Mouse (Mus musculus) left cerebral cortex, postnatal 25 days (tissue): ENCODE results near the gene Gm45618. TPM values are rescaled to one million over a fixed set of nuclear protein-coding genes. Genes with fewer than 3 reads are reported as not detected.

ENCODE experiments used
- DNase-seq, 2 experiments: peaks; one replicate each; pipeline ENCODE4 v3.0.0; 2022; ENCODE audit warnings: low spot score in 2 of 2, mixed read lengths in 1 of 2
- intact Hi-C: fragments of 180-260 bp; cut with DNase I; formaldehyde crosslinking; loops from one replicate; pipeline ENCODE4 v1.15.1; 2025
- total RNA-seq, 2 experiments: library from RNA; stranded (reverse); gene quantifications; 2 replicates each; pipeline ENCODE4 v1.2.3; 2021

Gene Gm45618
- total RNA-seq, 2 experiments from 2014 or later, result not detected

DNA sequence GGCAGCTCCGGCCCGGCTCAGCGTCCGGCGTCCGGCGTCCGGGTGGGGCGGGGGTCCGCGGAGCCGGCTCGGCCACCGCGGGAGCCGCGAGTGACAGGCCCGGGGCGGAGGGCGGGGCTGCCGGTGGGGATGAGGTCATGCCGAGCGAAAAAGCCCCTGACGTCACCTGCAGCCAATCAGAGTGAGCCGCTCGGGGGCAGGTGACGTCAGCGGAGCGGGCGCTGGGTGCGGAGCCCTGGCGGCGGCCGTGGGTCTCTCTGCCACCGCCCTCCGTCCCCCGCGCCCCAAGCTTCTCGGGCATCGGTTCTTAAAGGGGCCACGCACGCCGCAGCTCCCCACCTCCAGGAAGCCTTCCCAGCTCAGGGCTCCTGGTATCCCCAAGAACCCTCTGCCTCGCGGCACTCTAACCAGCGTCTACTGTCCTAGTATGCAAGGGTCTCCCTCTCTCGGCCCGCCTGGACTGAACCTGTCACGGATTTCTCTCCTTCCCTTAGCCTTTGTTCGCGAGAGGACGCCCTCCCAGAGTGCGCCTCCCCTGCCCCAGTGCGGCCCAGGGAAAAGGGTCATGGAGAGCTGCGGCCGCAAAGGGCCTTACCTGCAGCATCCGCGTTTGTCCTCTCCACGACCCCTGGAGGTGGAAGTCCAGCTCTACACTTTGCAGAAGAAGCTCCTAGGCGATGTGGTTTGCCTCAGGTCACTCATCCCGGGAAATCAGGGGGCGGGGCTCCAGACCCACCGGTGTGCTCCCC is 25.2 kb downstream of the Gm45618 start, which contains the start of gene Dusp8:
Gene Dusp8 (minus strand): TSS at position 661 of the 749 bp plus-strand sequence.
- intact Hi-C loops, result loop anchor here (2.0 kb wide), 1 partner anchor 143 kb away; no protein-coding TSS in a partner anchor
- peak; percentile 97 for DNase-seq

- intact Hi-C loops, result loop anchor here (2.0 kb wide), 1 partner anchor 142 kb away; no protein-coding TSS in a partner anchor
- DNase-seq, result peak; percentile 70 to 81
Observed at GRCm38 (mm10) chr7:142094301-142095143, 26.0 kb downstream of the Gm45618 start.

- intact Hi-C loops, result loop anchor here (2.0 kb wide), 1 partner anchor 141 kb away; no protein-coding TSS in a partner anchor
- no peak for DNase-seq
Observed at GRCm38 (mm10) chr7:142093696-142094240, 26.8 kb downstream of the Gm45618 start.

DNA sequence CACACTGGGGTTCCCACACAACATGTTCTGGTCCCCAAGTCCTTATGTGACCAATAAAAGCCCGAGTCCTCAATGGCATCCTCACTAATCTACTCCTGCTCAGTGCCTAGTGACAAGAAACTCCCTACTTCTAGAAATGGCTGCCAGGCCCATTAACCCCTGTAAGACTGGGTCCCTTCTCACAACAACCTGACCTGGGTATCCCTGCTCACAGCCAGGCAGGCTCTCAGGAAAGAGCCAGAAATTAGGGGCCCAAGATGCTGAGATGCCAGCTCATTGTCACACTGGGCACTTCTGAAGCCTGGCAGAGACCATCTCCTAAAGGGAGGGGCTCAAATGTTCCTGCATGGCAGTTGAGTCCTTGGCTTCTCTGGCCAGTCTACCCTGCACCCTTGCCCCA is 27.5 kb downstream of the Gm45618 start:
- intact Hi-C loops, result no loop called here

DNA sequence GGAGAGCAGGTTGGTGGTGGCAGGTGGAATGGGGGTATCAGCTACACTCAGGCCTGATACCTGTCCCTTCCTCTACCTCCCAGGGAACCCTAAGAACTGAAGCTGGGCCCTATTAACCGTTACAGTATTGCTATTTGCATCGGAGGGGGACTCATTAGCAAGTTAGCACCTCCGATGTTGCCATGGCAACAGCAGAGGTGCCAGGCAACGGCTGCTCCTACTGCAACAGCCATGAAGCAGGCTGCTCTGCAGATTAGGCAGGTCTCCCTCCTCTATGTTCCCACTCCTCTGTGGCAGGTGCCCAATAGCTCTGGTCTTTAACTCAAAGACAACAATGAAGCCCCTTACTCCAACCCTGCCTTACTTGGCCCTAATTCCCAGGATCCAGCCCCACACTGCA is 28.7 kb downstream of the Gm45618 start:
- intact Hi-C loops, result no loop called here
- DNase-seq, result peak; percentile 62 to 79

More for the DNA sequence above, 27.5 kb downstream of the Gm45618 start:
- no peak for DNase-seq

DNA sequence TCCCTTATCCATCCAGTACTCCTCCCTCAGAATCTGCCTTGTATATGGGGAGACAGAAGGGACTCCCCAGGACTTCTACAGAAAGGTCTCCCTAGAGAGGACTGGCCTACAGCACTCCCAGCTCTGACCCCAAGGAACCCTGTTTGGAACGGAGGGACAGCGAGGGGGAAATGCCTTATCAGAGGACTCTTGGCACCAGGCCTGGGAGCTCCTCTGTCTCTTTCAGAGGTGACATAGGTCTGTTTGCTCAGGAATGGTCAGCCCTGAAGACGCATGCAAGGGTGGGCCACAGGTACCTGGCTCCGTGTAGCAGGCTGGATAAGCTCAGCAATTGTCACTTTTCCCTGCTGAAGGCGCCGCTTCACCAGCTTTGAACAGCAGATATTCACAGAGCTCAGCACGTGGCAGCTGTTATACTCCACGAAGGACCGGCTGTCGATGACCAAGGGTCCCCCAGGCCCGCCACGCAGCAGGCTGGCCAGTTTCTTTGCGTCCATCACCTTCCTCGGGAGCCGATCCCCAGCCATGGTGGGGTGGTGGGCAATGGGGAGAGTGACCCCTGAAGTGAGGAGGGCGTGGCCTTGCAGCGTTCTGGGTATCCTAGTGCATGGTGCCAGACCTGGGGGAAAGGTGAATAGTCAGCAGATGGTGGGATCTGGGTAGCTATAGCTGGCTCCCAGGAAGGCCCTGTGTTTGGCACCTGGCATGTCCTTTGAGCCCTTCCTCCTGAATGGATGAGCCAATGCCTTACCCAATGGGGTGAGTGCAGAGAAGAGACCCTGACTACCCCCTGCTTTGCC is 30.7 kb downstream of the Gm45618 start:
- no peak for DNase-seq
- intact Hi-C loops, result no loop called here

DNA sequence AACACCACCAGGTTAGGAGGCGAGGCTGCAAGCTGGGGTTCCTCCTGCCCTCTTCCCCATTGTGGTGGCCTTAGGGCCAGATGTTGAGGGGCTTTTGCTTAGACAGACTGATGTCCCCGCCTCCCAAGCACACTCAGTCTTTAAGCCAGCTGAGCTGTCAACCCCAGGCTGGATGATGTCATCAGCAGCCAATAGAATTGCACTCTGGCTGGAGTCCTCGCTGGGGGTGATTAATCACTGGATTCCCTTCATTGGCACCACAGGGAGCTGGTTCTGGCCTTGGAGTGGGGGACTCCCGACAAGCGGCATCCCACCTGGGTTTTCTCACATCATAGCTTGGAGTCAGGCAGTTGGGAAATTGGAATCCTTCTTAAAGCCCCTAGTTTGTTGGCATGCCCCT is 31.6 kb downstream of the Gm45618 start:
- peak in 1 of 2 experiments; percentile 74 for DNase-seq
- intact Hi-C loops, result no loop called here

GRCm38 (mm10) chr7:142087069-142087652 is 33.4 kb downstream of the Gm45618 start:
- DNase-seq, result no peak
- intact Hi-C loops, result no loop called here

- no peak for DNase-seq
- intact Hi-C loops, result no loop called here
Observed at GRCm38 (mm10) chr7:142086159-142086905, 34.2 kb downstream of the Gm45618 start.

DNA sequence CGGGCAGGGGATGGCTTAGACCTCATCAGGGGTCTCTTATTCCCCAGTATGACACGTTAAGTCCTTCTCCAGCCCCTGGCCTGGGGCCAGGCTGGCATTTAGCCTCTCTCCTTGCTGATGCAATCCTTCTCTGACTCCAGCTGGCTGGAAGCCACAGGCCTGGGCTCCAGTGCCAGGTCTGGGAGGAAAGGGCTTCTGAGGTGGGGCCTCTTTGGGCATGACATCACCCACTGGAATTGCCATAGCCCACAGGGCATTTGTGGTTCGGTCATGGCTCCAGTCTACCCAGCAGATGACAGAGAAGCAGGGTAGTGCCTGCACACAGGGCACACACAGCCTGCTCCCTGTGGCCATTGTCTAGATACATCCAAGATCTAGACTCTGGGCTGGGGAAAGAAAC is 35.7 kb downstream of the Gm45618 start:
- peak in 1 of 2 experiments; percentile 46 for DNase-seq
- intact Hi-C loops, result no loop called here

- intact Hi-C loops, result no loop called here
Observed at GRCm38 (mm10) chr7:142084395-142084794, 36.1 kb downstream of the Gm45618 start.

GRCm38 (mm10) chr7:142083588-142084317 is 36.8 kb downstream of the Gm45618 start:
- intact Hi-C loops, result no loop called here
- peak in 1 of 2 experiments; percentile 75 for DNase-seq

More at GRCm38 (mm10) chr7:142084395-142084794, 36.1 kb downstream of the Gm45618 start:
- DNase-seq, result no peak

DNA sequence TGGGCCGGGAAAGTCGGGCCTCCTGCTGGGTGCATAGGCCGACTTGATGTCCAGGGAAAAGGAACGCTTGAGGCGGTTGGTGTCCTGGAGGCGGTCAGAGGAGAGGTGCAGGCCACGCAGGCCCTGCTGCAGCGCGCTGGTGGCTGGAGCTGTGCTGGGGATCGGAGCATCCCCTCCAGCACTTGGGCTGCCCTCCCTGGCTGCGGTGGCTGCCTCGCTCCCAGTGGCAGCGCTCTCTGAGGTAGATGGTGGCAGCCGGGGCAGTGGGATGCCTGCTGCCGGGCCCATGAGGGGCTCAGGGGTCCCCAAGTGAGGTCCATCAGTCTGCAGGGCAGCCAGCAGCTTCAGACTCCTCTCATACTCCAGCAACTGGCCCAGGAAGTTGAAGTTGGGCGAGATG is 37.9 kb downstream of the Gm45618 start:
- DNase-seq, result no peak
- intact Hi-C loops, result no loop called here

DNA sequence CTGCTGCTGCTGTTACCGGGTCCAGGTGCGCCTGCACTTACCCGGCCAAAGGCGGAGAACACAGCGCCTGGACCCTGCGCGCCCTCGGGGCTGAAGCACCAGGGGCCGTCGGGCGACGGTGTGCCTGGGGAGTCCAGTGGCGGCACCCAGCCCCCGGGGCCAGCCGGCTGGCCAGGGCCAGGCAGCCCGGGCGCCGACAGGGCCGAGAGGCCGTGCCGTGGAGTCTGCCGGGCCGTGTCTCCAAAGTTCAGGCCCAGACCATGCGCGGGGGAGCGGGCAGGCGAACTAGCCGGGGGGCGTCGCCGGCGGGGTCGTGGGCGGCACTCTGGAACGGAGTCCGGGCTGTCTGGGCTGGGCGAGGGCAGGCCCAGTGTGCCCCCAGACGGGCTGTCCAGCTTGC is 38.4 kb downstream of the Gm45618 start:
- intact Hi-C loops, result no loop called here
- DNase-seq, result no peak

DNA sequence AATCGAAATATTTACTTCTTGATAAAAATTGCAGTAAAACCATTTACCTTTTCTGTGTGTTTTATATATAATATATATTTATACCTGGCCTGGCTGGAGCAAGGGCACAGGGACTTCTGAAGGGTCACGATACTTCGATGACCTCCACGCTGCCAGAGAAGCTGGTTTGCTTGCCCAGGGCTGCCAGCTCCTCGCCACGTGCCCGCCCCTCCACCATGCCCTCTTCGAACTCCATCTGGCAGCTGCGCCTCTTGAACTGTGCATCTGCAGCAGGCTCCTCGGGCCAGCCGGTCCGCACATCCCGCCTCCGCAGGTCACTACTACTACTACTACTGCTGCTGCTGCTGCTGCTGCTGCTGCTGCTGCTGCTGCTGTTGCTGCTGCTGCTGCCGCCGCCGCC is 38.8 kb downstream of the Gm45618 start:
- DNase-seq, result no peak
- intact Hi-C loops, result no loop called here

- DNase-seq, result no peak
- intact Hi-C loops, result no loop called here
Observed at GRCm38 (mm10) chr7:142080876-142081275, 39.7 kb downstream of the Gm45618 start.

DNA sequence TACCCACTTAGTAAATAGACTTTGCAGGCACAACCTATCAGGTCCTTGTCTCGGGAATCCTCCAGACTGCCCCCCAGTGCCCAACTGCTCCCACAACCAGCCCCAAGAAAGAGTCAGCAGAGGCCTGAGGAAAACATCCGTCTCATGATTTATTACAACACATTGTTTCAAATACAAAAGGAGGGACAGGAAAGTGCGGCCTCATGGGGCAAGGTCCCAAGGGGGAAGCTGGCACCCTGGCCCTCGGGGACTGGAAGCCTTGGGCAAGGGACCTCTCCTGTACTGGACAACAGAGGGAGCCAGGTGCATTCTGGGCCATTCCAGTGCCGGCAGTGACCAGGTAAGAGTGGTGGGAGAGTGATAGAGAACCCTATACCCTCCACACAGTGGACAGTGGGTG is 41.2 kb downstream of the Gm45618 start:
- DNase-seq, result no peak
- intact Hi-C loops, result no loop called here

DNA sequence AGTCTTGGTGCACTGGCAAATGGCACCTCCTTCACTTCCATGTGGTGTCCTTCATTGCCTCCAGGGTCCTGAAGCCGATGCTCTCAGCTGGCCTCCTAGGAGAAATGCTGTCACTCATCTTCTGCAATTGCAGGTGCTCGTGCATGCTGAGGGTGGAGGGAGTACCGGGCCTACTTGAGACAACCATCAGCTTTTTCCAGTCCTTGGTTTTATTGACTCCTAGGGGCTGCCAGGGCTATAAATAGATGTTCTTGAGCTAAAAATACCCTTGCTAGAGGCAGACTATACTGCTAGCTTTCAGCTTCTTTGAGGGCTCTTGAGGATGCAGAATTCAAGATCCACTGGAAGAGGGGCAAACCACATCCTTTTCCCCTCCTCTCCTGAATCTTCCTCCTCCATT is 43.4 kb downstream of the Gm45618 start:
- intact Hi-C loops, result no loop called here
- peak in 1 of 2 experiments; percentile 46 for DNase-seq
